Mouse (Mus musculus) cortical plate, adult 2 months (tissue): ENCODE results near the gene Nudc. TPM values are rescaled to one million over a fixed set of nuclear protein-coding genes. Genes with fewer than 3 reads are reported as not detected.

Experiments
- H3K27ac ChIP-seq: fragments of 200-500 bp; 2 replicates; pipeline ENCODE4 v1.5.1; 2012; ENCODE audit warnings: low read length, control low read depth, inconsistent platforms; ENCODE audit not compliant: insufficient read depth
- H3K4me1 ChIP-seq: fragments of 200-500 bp; 2 replicates; pipeline ENCODE4 v1.6.1; 2011; ENCODE audit warnings: low read length; ENCODE audit not compliant: control insufficient read depth, insufficient read depth
- H3K4me3 ChIP-seq: fragments of 200-500 bp; 2 replicates; pipeline ENCODE4 v1.5.1; 2011; ENCODE audit warnings: mild to moderate bottlenecking, low read length, control low read depth; ENCODE audit not compliant: insufficient read depth
- CTCF ChIP-seq: fragments of 200-500 bp; IDR thresholded peaks from 2 replicates; pipeline ENCODE4 v1.5.1; 2011; ENCODE audit warnings: mild to moderate bottlenecking, control low read depth, low read length; ENCODE audit not compliant: insufficient read depth; ENCODE audit errors: extremely low read depth
- POLR2A ChIP-seq: fragments of 200-500 bp; IDR thresholded peaks from 2 replicates; pipeline ENCODE4 v1.6.1; 2011; ENCODE audit warnings: mild to moderate bottlenecking, low read length, control low read depth; ENCODE audit not compliant: insufficient read depth; ENCODE audit errors: extremely low read depth
- polyA plus RNA-seq: library from polyadenylated mRNA; depleted of rRNA; stranded (reverse); fragments of >200 nt; gene quantifications from 2 replicates; pipeline ENCODE4 v1.2.3, GENCODE M21; 2012

Gene Nudc
- polyA plus RNA-seq, 1 experiment: 184 TPM

DNA sequence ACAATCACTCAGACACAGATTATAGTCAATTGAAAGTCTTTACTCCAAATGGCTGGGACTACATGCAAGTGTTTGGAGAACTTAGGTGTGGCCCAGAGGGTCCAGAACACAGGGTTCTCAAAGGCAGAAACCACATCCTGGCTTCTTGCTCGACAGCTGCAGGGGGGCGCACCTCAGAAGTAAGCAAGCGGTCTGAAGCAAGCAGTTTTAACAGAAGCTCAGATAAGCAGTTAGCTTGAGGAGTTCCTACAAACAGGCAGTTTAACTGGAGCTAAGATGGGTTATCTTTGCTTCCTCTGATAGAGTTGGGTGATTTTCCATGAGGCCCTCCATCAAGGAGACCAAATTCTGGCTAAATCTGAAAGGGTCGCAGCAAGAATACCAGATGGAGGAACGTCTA, 39.2 kb downstream of the Nudc start:
- Histone ChIP-seq H3K4me3 (no peak overlapping the region), H3K27ac (no peak overlapping the region), H3K4me1 (no peaks in the 10 kb centered on the region; the same call in 1 of the 2 replicates)
- no peak for TF ChIP-seq POLR2A
- TF ChIP-seq CTCF: no peak

DNA sequence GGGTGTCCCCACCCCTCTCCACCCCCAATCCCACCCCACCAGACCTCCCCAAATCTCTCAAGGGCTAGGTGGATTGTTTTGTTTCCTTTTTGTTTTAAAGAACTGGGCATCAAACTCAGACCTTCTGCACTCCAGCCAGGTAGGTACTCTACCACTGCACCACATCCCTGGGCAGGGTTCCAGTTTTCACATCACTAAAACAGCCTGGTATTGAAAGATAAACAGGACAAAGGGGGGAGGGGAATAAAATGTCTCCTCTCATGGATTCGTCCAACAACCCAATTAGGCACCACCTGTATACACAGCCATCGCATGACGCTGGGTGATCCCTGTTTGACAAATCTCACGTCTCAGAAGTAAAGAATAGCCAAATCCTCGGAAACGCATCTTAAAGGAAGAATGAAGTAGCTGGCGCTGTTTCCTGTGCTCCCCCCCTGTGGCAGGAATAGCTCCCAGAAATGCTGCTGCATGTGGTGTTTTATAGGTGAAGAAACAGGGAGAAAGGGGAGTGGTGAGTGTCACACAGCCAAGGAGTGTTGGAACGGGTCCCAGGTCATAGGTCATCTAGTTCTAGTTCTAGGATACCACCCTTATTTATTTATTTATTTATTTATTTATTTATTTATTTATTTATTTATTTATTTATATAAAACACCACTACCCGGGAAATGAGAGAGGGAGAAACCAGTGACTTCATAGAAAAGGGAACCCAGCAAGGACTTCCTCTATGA, 40.9 kb downstream of the Nudc start:
- Histone ChIP-seq H3K27ac (no peak overlapping the region), H3K4me1 (no peaks in the 10 kb centered on the region; the same call in 1 of the 2 replicates), H3K4me3 (no peak overlapping the region)
- TF ChIP-seq CTCF (no peak), POLR2A (no peak)

DNA sequence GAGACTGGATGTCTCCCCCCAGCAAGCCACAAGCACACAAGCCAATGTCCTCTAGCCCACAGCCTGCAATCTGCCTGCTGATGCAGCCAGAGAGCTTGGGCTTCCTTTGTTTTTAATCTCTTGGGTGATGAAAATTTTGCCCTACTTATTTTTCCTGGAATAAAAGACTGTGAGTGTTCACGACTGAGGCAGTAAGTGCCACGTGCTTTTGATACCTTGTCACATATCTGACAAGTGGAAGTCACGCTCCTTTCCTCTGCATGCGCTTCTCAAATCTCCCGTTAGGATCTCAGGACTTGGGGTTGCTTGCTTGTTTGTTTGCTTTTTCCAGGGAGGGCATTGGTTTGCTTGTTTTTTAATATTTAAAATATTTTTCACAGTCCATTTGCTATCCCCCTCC, 41.5 kb downstream of the Nudc start:
- Histone ChIP-seq H3K4me1 (no peaks in the 10 kb centered on the region; the same call in 1 of the 2 replicates), H3K4me3 (no peak overlapping the region), H3K27ac (no peak overlapping the region)
- TF ChIP-seq POLR2A (no peak), CTCF (no peak)

DNA sequence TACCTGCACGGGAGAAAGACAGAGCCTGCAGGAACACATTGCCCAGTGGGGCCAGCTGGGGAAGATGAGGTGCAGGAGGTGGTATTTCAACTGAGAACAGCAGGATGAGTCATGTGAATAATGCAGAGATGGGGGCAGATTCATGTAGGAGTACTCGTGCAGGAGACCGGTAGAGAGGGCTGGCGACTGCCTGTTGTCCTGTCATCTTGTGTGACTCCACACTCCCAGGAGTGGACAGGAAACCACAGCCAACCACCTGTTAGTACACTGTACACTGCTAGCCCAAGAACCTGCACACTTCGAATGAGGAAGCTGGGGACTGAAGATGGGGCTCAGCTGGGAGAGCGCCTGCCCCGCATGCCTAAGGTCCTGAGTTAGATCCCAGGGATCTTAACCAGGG, 44.3 kb downstream of the Nudc start:
- H3K4me3 ChIP-seq: no peak overlapping the region
- no peak for TF ChIP-seq CTCF
- TF ChIP-seq POLR2A: no peak
- H3K27ac ChIP-seq: no peak overlapping the region
- H3K4me1 ChIP-seq: no peaks in the 10 kb centered on the region

DNA sequence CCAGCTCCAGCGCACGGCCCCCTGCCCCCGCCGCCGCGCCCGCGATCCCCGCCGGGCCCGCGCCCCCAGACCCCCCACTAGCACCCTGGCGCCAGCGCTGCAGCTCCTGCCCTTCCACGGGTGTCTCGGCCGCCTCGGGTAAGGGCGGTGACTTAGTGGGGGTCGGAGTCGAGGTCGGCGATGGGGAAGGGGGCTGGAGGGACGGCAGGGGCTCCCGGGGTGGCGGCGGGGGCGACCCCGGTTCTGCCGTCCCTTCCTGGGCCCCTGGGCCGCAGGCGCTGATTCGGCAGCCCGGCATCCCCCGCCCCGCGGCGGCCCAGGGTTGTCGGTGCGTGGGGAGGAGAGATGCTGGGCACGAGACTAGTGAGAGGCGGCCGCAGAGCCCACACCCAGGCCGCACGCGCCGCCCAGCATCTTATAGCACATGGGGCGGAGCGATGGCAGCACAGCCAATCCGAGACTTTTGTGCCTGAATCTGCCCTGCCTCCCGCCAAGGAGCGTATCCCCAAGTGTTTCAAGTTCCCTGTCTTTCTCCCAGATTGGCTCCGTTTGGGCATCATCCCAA, 47.6 kb downstream of the Nudc start, which contains the start of gene Trnp1:
Gene Trnp1, minus strand, starts transcription at position 391 of the 565 bp plus-strand sequence.
- peaks cover 2% of the 10 kb centered on the region; the same call in 1 of the 2 replicates for H3K4me1 ChIP-seq
- peak within 1 kb of the TSS; percentile 74 for H3K4me3 ChIP-seq
- TF ChIP-seq CTCF (no peak), POLR2A (peak; percentile 89)
- H3K27ac ChIP-seq: peak within 1 kb of the TSS; percentile 16; the same call in 1 of the 2 replicates

DNA sequence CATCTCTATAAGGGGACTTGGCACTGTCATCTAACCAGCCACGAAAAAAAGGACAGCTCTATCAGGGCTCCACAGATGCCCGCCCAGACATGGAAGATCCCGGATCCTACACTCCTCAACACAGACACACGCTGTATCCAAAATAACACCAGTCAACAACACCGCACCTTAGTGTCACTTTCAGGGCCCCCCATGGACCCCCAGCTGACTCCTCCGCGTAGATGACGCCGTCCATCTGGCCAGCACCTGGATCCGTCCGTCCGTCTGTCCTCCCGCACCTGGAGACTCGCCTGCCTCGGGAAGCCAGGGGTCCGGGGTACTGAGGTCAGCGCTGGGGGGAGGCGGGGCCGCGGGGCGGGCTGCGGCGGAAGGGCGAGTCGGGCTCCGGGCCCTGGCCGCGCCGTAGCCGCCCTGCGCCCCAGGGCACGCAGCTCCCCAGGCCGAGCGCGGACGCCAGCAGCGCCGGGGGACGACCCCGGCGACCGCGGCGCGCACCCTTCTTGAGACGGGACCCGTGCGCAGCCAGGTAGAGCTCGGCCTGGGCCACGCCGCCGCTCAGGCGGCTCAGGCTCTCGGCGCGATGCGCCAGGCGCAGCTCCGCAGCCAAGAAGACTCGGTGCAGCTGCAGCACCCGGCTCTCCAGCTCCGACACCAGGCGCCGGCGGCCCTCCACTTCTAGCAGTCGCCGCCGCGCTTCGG, 48.2 kb downstream of the Nudc start:
- peak overlapping the region; percentile 74 for H3K4me3 ChIP-seq
- peaks cover 2% of the 10 kb centered on the region; the same call in 1 of the 2 replicates for H3K4me1 ChIP-seq
- TF ChIP-seq CTCF: no peak
- TF ChIP-seq POLR2A: no peak
- H3K27ac ChIP-seq: peak overlapping the region; percentile 16; the same call in 1 of the 2 replicates

DNA sequence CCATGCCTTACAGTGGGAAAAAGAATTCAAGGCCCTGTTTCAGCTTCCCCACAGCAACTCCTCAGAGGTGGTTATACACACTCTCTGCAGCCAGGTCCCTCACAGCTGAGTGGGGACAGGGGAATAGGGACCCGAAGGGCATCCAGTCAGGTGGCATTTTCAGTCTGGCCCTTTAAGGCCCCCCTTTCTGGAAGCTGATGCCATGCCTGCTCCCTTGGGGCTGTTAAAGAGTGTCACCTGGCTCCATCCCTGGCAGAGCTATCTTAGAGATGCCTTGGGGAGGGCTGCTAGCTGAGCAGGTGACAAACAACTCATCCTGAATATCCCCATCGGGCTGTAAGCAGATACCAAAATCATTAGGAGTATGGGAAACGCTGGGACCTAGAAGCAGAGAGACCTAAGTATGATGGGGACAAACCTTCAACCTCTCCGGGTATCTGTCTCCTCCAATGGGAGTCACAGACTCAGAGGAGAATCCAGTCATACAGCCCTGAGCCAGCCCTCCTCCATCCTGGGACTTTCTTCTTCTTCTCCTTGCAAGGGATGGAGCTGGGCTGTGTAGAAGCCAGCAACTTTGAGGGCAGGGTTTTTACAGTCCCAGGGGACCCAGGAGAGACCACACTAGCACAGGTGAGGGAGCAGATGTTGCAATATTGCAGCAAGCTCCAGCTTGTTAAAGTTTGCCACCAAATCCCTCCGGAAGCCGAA, 48.9 kb downstream of the Nudc start:
- H3K4me1 ChIP-seq: peaks cover 2% of the 10 kb centered on the region; the same call in 1 of the 2 replicates
- H3K27ac ChIP-seq: peak overlapping the region; percentile 12; the same call in 1 of the 2 replicates
- TF ChIP-seq POLR2A (0 out of 2 replicates have a peak, but pooled peaks have one; percentile 15), CTCF (no peak)
- peak overlapping the region; percentile 74 for H3K4me3 ChIP-seq

DNA sequence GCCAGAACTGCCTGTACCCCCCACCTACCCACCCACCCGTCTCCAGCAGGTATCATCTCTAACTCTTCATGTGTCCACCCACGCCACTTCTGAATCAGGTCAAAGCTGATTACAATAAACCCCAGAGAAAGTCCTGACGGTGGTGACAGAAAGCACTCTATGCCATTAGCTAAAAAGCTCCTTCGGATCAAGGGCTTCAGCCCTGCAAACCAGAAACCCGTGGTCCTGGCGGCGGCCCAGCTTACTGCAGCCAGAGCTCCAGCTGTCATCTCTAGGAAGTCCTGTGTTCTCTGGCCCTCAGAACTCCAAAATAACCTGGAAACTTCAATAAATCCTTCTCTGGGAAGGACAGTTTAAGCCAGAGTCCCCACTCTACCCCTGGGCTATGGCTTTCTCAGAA, 50.1 kb downstream of the Nudc start:
- Histone ChIP-seq H3K27ac (no peak overlapping the region), H3K4me3 (peak overlapping the region; percentile 74), H3K4me1 (peaks cover 2% of the 10 kb centered on the region; the same call in 1 of the 2 replicates)
- TF ChIP-seq POLR2A (no peak), CTCF (no peak)

DNA sequence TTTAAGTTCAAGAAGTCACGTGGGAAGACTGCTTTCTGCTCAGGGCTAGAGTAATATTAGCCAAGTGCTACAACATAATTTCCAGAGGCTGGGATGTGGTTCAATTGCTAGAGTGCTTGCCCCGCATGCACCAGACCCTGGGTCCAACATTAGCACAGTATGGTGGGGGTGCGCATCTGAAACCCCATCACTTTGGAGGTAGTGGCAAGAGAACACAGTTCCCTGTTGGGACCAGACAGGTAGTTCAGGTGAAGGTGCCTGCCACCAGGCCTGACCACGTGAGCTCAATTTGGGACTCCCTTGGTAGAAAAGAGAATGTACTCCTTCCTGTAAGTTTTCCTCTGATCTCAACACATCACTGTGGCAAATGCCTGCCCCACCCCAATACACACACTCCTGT, 50.9 kb downstream of the Nudc start:
- H3K27ac ChIP-seq: no peak overlapping the region
- peaks cover 2% of the 10 kb centered on the region; the same call in 1 of the 2 replicates for H3K4me1 ChIP-seq
- H3K4me3 ChIP-seq: no peak overlapping the region; the same call in 1 of the 2 replicates
- TF ChIP-seq POLR2A (no peak), CTCF (no peak)
